Mouse (Mus musculus): ENCODE results near the gene Large1. TPM values are rescaled to one million over a fixed set of nuclear protein-coding genes. Genes with fewer than 3 reads are reported as not detected.
"Not testable (repeated sequence)": the region's sequence is repeated elsewhere in the genome, so short reads cannot be mapped to it uniquely, and the experiment has no call there.

The Large1 gene
- total RNA-seq, 2 experiments from 2014 or later, result 23.1 to 26.8 TPM

GRCm38 (mm10) chr8:73295531-73295930 lies 57.8 kb downstream of the Large1 start:
- no peak for DNase-seq

GRCm38 (mm10) chr8:73293655-73294054 lies 59.7 kb downstream of the Large1 start:
- DNase-seq, result no peak

GRCm38 (mm10) chr8:73291630-73292029 lies 61.7 kb downstream of the Large1 start:
- DNase-seq, result no peak

GRCm38 (mm10) chr8:73290636-73291035 lies 62.7 kb downstream of the Large1 start:
- DNase-seq, result no peak

GRCm38 (mm10) chr8:73289831-73290230 lies 63.5 kb downstream of the Large1 start:
- DNase-seq, result no peak

- DNase-seq, result peak; percentile 12 to 17
These were observed 71.3 kb downstream of the Large1 start for GRCm38 (mm10) chr8:73281996-73282395.

GRCm38 (mm10) chr8:73276015-73276414 lies 77.3 kb downstream of the Large1 start:
- DNase-seq, result peak in 1 of 2 experiments; percentile 13

- not testable (repeated sequence) for DNase-seq
These were observed 77.9 kb downstream of the Large1 start for GRCm38 (mm10) chr8:73275445-73275844.

GRCm38 (mm10) chr8:73273150-73273549 lies 80.2 kb downstream of the Large1 start:
- DNase-seq, result no peak

- DNase-seq, result no peak
These were observed 82.3 kb downstream of the Large1 start for GRCm38 (mm10) chr8:73270991-73271390.

GRCm38 (mm10) chr8:73257981-73258380 lies 95.4 kb downstream of the Large1 start:
- peak; percentile 69 to 77 for DNase-seq

- peak; percentile 19 to 24 for DNase-seq
These were observed 109.2 kb downstream of the Large1 start for GRCm38 (mm10) chr8:73244186-73244585.

GRCm38 (mm10) chr8:73242066-73242465 lies 111.3 kb downstream of the Large1 start:
- no peak for DNase-seq

GRCm38 (mm10) chr8:73234209-73234608 lies 119.1 kb downstream of the Large1 start:
- DNase-seq, result no peak

GRCm38 (mm10) chr8:73233358-73234041 lies 119.8 kb downstream of the Large1 start:
- DNase-seq, result peak; percentile 9 to 51

GRCm38 (mm10) chr8:73226841-73227240 lies 126.5 kb downstream of the Large1 start:
- DNase-seq, result peak; percentile 19 to 38

- DNase-seq, result no peak
These were observed 127.7 kb downstream of the Large1 start for GRCm38 (mm10) chr8:73225654-73226053.

- DNase-seq, result no peak
These were observed 134.0 kb downstream of the Large1 start for GRCm38 (mm10) chr8:73219178-73219811.

- no peak for DNase-seq
These were observed 146.5 kb downstream of the Large1 start for GRCm38 (mm10) chr8:73206831-73207230.

GRCm38 (mm10) chr8:73201854-73202253 lies 151.5 kb downstream of the Large1 start:
- DNase-seq, result peak; percentile 3 to 25

GRCm38 (mm10) chr8:73197714-73198113 lies 155.6 kb downstream of the Large1 start:
- no peak for DNase-seq

GRCm38 (mm10) chr8:73188684-73189083 lies 164.7 kb downstream of the Large1 start:
- DNase-seq, result no peak

GRCm38 (mm10) chr8:73187381-73187780 lies 166.0 kb downstream of the Large1 start:
- DNase-seq, result no peak

- DNase-seq, result no peak
These were observed 174.9 kb downstream of the Large1 start for GRCm38 (mm10) chr8:73178434-73178833.
